Mouse (Mus musculus) ovary, postnatal 36 days (tissue): ENCODE data around the gene Glra1.

ENCODE experiments used
- DNase-seq: peaks from one replicate; pipeline ENCODE4 v3.0.0; 2022; ENCODE audit warnings: low spot score, mixed read lengths

Gene Glra1

GRCm38 (mm10) chr11:55518806-55519674, 89.0 kb downstream of the Glra1 start:
- DNase-seq = peak; percentile 58

- no peak for DNase-seq
These were observed 90.3 kb downstream of the Glra1 start for GRCm38 (mm10) chr11:55517666-55518065.

- DNase-seq = no peak
These were observed 96.6 kb downstream of the Glra1 start for GRCm38 (mm10) chr11:55511374-55511773.

GRCm38 (mm10) chr11:55505485-55505884, 102.5 kb downstream of the Glra1 start:
- no peak for DNase-seq

- no peak for DNase-seq
These were observed 105.1 kb downstream of the Glra1 start for GRCm38 (mm10) chr11:55502886-55503285.

GRCm38 (mm10) chr11:55501955-55502531, 106.0 kb downstream of the Glra1 start:
- no peak for DNase-seq

GRCm38 (mm10) chr11:55497885-55498284, 110.1 kb downstream of the Glra1 start:
- DNase-seq = no peak

GRCm38 (mm10) chr11:55496158-55496557, 111.8 kb downstream of the Glra1 start:
- no peak for DNase-seq

- DNase-seq = no peak
These were observed 122.6 kb downstream of the Glra1 start for GRCm38 (mm10) chr11:55485443-55485842.

- no peak for DNase-seq
These were observed 134.8 kb downstream of the Glra1 start for GRCm38 (mm10) chr11:55473219-55473618.

- DNase-seq = no peak
These were observed 136.5 kb downstream of the Glra1 start for GRCm38 (mm10) chr11:55471467-55471866.

- no peak for DNase-seq
These were observed 137.2 kb downstream of the Glra1 start for GRCm38 (mm10) chr11:55470761-55471160.

- DNase-seq = no peak
These were observed 137.9 kb downstream of the Glra1 start for GRCm38 (mm10) chr11:55469923-55470691.

- peak; percentile 98 for DNase-seq
These were observed 138.8 kb downstream of the Glra1 start, which contains the start of gene G3bp1 for GRCm38 (mm10) chr11:55469048-55469843. Gene G3bp1 (plus strand): TSS chr11:55469685.

GRCm38 (mm10) chr11:55468611-55469047, 139.4 kb downstream of the Glra1 start:
- no peak for DNase-seq

- DNase-seq = peak; percentile 41
These were observed 140.0 kb downstream of the Glra1 start for GRCm38 (mm10) chr11:55468012-55468411.

- DNase-seq = no peak
These were observed 142.8 kb downstream of the Glra1 start for GRCm38 (mm10) chr11:55465177-55465576.

- no peak for DNase-seq
These were observed 143.3 kb downstream of the Glra1 start for GRCm38 (mm10) chr11:55464707-55465106.
